Mouse (Mus musculus) midbrain, embryonic 16.5 days (tissue): Measurements from ENCODE around the gene Ppp3ca. TPM values are rescaled to one million over a fixed set of nuclear protein-coding genes. Genes with fewer than 3 reads are reported as not detected.

Experiments
- ATAC-seq: fragments of 200-750 bp; cut with Nextera tagmentation; 2 replicates; pipeline ENCODE4 v1.8.0; 2017; ENCODE audit warnings: moderate TSS enrichment
- H3K27ac ChIP-seq: fragments of 300-500 bp; sonication (generic); 2 replicates; pipeline ENCODE4 v1.5.1; 2014; ENCODE audit warnings: mild to moderate bottlenecking, low read length, mixed read lengths
- H3K27me3 ChIP-seq: fragments of 300-500 bp; sonication (generic); 2 replicates; pipeline ENCODE4 v1.6.1; 2014; ENCODE audit warnings: low read depth, low read length, mixed read lengths; ENCODE audit not compliant: control insufficient read depth, insufficient read depth
- H3K36me3 ChIP-seq: fragments of 300-500 bp; sonication (generic); 2 replicates; pipeline ENCODE4 v1.6.1; 2014; ENCODE audit warnings: mild to moderate bottlenecking, low read length, moderate library complexity, mixed read lengths; ENCODE audit not compliant: control insufficient read depth, insufficient read depth
- H3K4me1 ChIP-seq: fragments of 300-500 bp; sonication (generic); 2 replicates; pipeline ENCODE4 v1.6.1; 2014; ENCODE audit warnings: mild to moderate bottlenecking, low read length, mixed read lengths; ENCODE audit not compliant: control insufficient read depth, insufficient read depth
- H3K4me2 ChIP-seq: fragments of 300-500 bp; sonication (generic); 2 replicates; pipeline ENCODE4 v1.6.1; 2014; ENCODE audit warnings: mild to moderate bottlenecking, low read length, mixed read lengths
- H3K4me3 ChIP-seq: fragments of 300-500 bp; sonication (generic); 2 replicates; pipeline ENCODE4 v1.5.1; 2014; ENCODE audit warnings: low read depth, mild to moderate bottlenecking, low read length, moderate library complexity, mixed read lengths
- H3K9ac ChIP-seq: fragments of 300-500 bp; sonication (generic); 2 replicates; pipeline ENCODE4 v1.6.1; 2014; ENCODE audit warnings: low read depth, low read length, mixed read lengths
- H3K9me3 ChIP-seq: fragments of 300-500 bp; sonication (generic); replicated peaks from 2 replicates; pipeline ENCODE4 v1.6.1; 2014; ENCODE audit warnings: mild to moderate bottlenecking, low read length, mixed read lengths; ENCODE audit not compliant: control insufficient read depth, poor library complexity, severe bottlenecking
- WGBS: fragments of 180-500 bp; shearing (Covaris S2); extraction: QIAGEN DNeasy Blood & Tissue Kit; methylation state at CpG from one replicate; pipeline ENCODE4 v1.1.7; 2014; 5-methylcytosine and 5-hydroxymethylcytosine counted together
- polyA plus RNA-seq: library from polyadenylated mRNA; unstranded; fragments of >200 nt; fragmentation: Nextera tagmentation; extraction: Ambion mirVana; gene quantifications from 2 replicates; pipeline ENCODE4 v1.2.1, GENCODE M21; 2015

Gene Ppp3ca
- polyA plus RNA-seq, 1 experiment from 2014 or later = 146 TPM

- Histone ChIP-seq H3K27me3 (no peaks in the 10 kb centered on the region), H3K27ac (no peak overlapping the region), H3K4me1 (peaks cover 2% of the 10 kb centered on the region; the same call in 1 of the 2 replicates), H3K36me3 (0 out of 2 replicates have a peak, but pooled peaks cover 3% of the 10 kb centered on the region), H3K4me2 (no peak overlapping the region), H3K9ac (no peak overlapping the region), H3K4me3 (no peak overlapping the region), H3K9me3 (no peaks in the 10 kb centered on the region)
- no peak for ATAC-seq
- 97% methylated on average over 4 of the region's 4 CpGs for WGBS
Observed at GRCm38 (mm10) chr3:136714307-136715039, 44.5 kb downstream of the Ppp3ca start.

GRCm38 (mm10) chr3:136716247-136716646 is 46.3 kb downstream of the Ppp3ca start:
- Histone ChIP-seq H3K27ac (no peak overlapping the region), H3K4me2 (no peak overlapping the region), H3K4me1 (0 out of 2 replicates have a peak, but pooled peaks cover 3% of the 10 kb centered on the region), H3K27me3 (no peaks in the 10 kb centered on the region), H3K9me3 (no peaks in the 10 kb centered on the region), H3K4me3 (no peak overlapping the region), H3K9ac (no peak overlapping the region), H3K36me3 (0 out of 2 replicates have a peak, but pooled peaks cover 3% of the 10 kb centered on the region)
- ATAC-seq = no peak
- WGBS = 91% methylated on average over 6 of the region's 6 CpGs

GRCm38 (mm10) chr3:136718412-136718811 is 48.5 kb downstream of the Ppp3ca start:
- Histone ChIP-seq H3K4me3 (no peak overlapping the region), H3K27me3 (no peaks in the 10 kb centered on the region), H3K27ac (no peak overlapping the region), H3K9me3 (no peaks in the 10 kb centered on the region), H3K36me3 (no peaks in the 10 kb centered on the region), H3K9ac (no peak overlapping the region), H3K4me1 (0 out of 2 replicates have a peak, but pooled peaks cover 5% of the 10 kb centered on the region), H3K4me2 (no peak overlapping the region)
- 94% methylated on average over 5 of the region's 5 CpGs for WGBS
- no peak for ATAC-seq

GRCm38 (mm10) chr3:136721241-136721640 is 51.3 kb downstream of the Ppp3ca start:
- no peak overlapping the region for H3K9ac ChIP-seq
- no peak overlapping the region for H3K4me3 ChIP-seq
- WGBS = 90% methylated on average over 4 of the region's 4 CpGs
- no peaks in the 10 kb centered on the region for H3K9me3 ChIP-seq
- H3K27ac ChIP-seq = no peak overlapping the region
- no peaks in the 10 kb centered on the region for H3K27me3 ChIP-seq
- H3K36me3 ChIP-seq = no peaks in the 10 kb centered on the region
- no peak overlapping the region for H3K4me2 ChIP-seq
- H3K4me1 ChIP-seq = 0 out of 2 replicates have a peak, but pooled peaks cover 5% of the 10 kb centered on the region
- no peak for ATAC-seq

- no peak overlapping the region for H3K9ac ChIP-seq
- ATAC-seq = no peak
- no peaks in the 10 kb centered on the region for H3K36me3 ChIP-seq
- no peak overlapping the region for H3K27ac ChIP-seq
- H3K4me2 ChIP-seq = no peak overlapping the region
- 0 out of 2 replicates have a peak, but pooled peaks cover 5% of the 10 kb centered on the region for H3K4me1 ChIP-seq
- WGBS = 79% methylated on average over 4 of the region's 4 CpGs
- no peaks in the 10 kb centered on the region for H3K9me3 ChIP-seq
- no peaks in the 10 kb centered on the region for H3K27me3 ChIP-seq
- H3K4me3 ChIP-seq = no peak overlapping the region
Observed at GRCm38 (mm10) chr3:136721804-136722427, 52.0 kb downstream of the Ppp3ca start.

- no peaks in the 10 kb centered on the region for H3K36me3 ChIP-seq
- ATAC-seq = no peak
- no peak overlapping the region for H3K4me3 ChIP-seq
- no peak overlapping the region for H3K9ac ChIP-seq
- 0 out of 2 replicates have a peak, but pooled peaks cover 5% of the 10 kb centered on the region for H3K4me1 ChIP-seq
- no peak overlapping the region for H3K27ac ChIP-seq
- no peaks in the 10 kb centered on the region for H3K9me3 ChIP-seq
- no peak overlapping the region for H3K4me2 ChIP-seq
- H3K27me3 ChIP-seq = no peaks in the 10 kb centered on the region
Observed at GRCm38 (mm10) chr3:136722493-136722892, 52.6 kb downstream of the Ppp3ca start.

- Histone ChIP-seq H3K4me2 (no peak overlapping the region), H3K4me3 (no peak overlapping the region), H3K4me1 (peaks cover 8% of the 10 kb centered on the region; the same call in 1 of the 2 replicates), H3K9me3 (no peaks in the 10 kb centered on the region), H3K27ac (no peak overlapping the region), H3K9ac (no peak overlapping the region), H3K36me3 (no peaks in the 10 kb centered on the region), H3K27me3 (no peaks in the 10 kb centered on the region)
- no peak for ATAC-seq
- WGBS = 57% methylated on average over 7 of the region's 7 CpGs
Observed at GRCm38 (mm10) chr3:136725311-136726156, 55.6 kb downstream of the Ppp3ca start.

GRCm38 (mm10) chr3:136727877-136728276 is 58.0 kb downstream of the Ppp3ca start:
- H3K4me1 ChIP-seq = peaks cover 8% of the 10 kb centered on the region; the same call in 1 of the 2 replicates
- WGBS = 95% methylated on average over 2 of the region's 2 CpGs
- no peak for ATAC-seq
- no peak overlapping the region for H3K4me3 ChIP-seq
- no peaks in the 10 kb centered on the region for H3K27me3 ChIP-seq
- no peaks in the 10 kb centered on the region for H3K9me3 ChIP-seq
- no peak overlapping the region for H3K9ac ChIP-seq
- no peak overlapping the region for H3K4me2 ChIP-seq
- H3K27ac ChIP-seq = no peak overlapping the region
- H3K36me3 ChIP-seq = no peaks in the 10 kb centered on the region
